Mouse (Mus musculus): ENCODE results near the gene Pgap1. TPM values are rescaled to one million over a fixed set of nuclear protein-coding genes. Genes with fewer than 3 reads are reported as not detected.

The Pgap1 gene
- total RNA-seq, 2 experiments from 2014 or later: 36.6 to 36.8 TPM

Other genes with a start within 250 kb of the Pgap1 start
- gene Gtf3c3, start 118.7 kb downstream of the Pgap1 start, total RNA-seq (2021): 10 to 100 TPM; 29.4 to 29.5 TPM

Measured in left cerebral cortex, postnatal 14 days (tissue).